Mouse (Mus musculus): ENCODE measurements around the gene Fat3.

Gene Fat3

GRCm38 (mm10) chr9:16501186-16501711 is at the start of gene Fat3:
Gene Fat3 (minus strand): TSS chr9:16501285.
- no peak for DNase-seq

GRCm38 (mm10) chr9:16532884-16533283 is 31.8 kb upstream of the Fat3 start:
- DNase-seq: no peak

GRCm38 (mm10) chr9:16517543-16517942 is 16.5 kb upstream of the Fat3 start:
- no peak for DNase-seq

- no peak for DNase-seq
These were observed 10.9 kb upstream of the Fat3 start for GRCm38 (mm10) chr9:16512005-16512404.

- DNase-seq: no peak
These were observed 2.7 kb upstream of the Fat3 start for GRCm38 (mm10) chr9:16503776-16504175.

- no peak for DNase-seq
These were observed 1.7 kb upstream of the Fat3 start for GRCm38 (mm10) chr9:16502673-16503343.

GRCm38 (mm10) chr9:16501990-16502672 is 1.0 kb upstream of the Fat3 start:
- peak; percentile 44 for DNase-seq

- DNase-seq: peak; percentile 26
These were observed 501 bp downstream of the Fat3 start for GRCm38 (mm10) chr9:16500382-16501185.

- peak; percentile 35 for DNase-seq
These were observed 1.3 kb downstream of the Fat3 start for GRCm38 (mm10) chr9:16499621-16500381.

- DNase-seq: no peak
These were observed 2.2 kb downstream of the Fat3 start for GRCm38 (mm10) chr9:16498876-16499275.

- no peak for DNase-seq
These were observed 3.7 kb downstream of the Fat3 start for GRCm38 (mm10) chr9:16497361-16497760.

- DNase-seq: no peak
These were observed 4.8 kb downstream of the Fat3 start for GRCm38 (mm10) chr9:16496331-16496730.

- DNase-seq: no peak
These were observed 11.4 kb downstream of the Fat3 start for GRCm38 (mm10) chr9:16489661-16490060.

GRCm38 (mm10) chr9:16487565-16487964 is 13.5 kb downstream of the Fat3 start:
- DNase-seq: no peak

- no peak for DNase-seq
These were observed 14.9 kb downstream of the Fat3 start for GRCm38 (mm10) chr9:16486229-16486628.

- DNase-seq: no peak
These were observed 15.9 kb downstream of the Fat3 start for GRCm38 (mm10) chr9:16485173-16485572.

- no peak for DNase-seq
These were observed 16.3 kb downstream of the Fat3 start for GRCm38 (mm10) chr9:16484765-16485164.

GRCm38 (mm10) chr9:16461491-16461890 is 39.6 kb downstream of the Fat3 start:
- no peak for DNase-seq

GRCm38 (mm10) chr9:16460591-16460990 is 40.5 kb downstream of the Fat3 start:
- DNase-seq: peak; percentile 26

GRCm38 (mm10) chr9:16441930-16442329 is 59.2 kb downstream of the Fat3 start:
- DNase-seq: no peak

GRCm38 (mm10) chr9:16440638-16441037 is 60.4 kb downstream of the Fat3 start:
- no peak for DNase-seq

- DNase-seq: no peak
These were observed 61.1 kb downstream of the Fat3 start for GRCm38 (mm10) chr9:16439941-16440340.

- no peak for DNase-seq
These were observed 63.3 kb downstream of the Fat3 start for GRCm38 (mm10) chr9:16437805-16438204.

All from lung, postnatal 14 days (tissue).